Mouse (Mus musculus): Measurements from ENCODE around the gene Gpat2.

Gene Gpat2

GRCm38 (mm10) chr2:127424977-127425376, at the start of gene Gpat2:
Gpat2 (plus strand) TSS chr2:127425199.
- no peak for DNase-seq (ENCODE audit: low read depth, low spot score)

DNA sequence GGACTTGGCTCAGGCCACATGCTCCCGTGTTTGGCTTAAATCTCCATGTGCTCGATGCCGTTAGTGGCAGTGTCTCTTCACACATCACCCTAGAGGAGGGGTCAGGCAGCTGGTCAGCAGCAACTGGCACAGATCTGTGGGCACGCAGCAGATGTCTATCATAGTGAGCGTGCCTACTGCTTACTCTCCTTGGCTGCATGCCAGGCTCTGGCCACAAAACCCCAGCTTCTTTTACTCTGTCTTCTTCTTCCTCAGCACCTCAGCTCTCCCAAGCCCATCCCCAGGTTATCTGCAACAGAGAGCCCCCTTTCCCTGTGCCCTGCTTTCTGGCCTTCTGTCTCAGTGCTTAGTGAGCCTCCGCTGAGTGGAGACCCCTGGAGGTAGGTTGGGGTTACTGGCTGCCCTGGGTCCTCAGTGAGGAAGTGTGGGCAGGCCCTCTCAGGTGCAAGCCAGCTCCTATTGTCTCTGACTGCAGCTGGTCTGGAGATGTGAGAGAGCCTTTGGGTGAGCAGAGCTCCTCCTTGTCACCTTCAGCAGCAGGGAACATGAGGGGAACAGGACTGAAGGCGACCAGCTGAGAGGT, 49.1 kb upstream of the Gpat2 start:
- DNase-seq (ENCODE audit: low read depth, low spot score), result no peak

DNA sequence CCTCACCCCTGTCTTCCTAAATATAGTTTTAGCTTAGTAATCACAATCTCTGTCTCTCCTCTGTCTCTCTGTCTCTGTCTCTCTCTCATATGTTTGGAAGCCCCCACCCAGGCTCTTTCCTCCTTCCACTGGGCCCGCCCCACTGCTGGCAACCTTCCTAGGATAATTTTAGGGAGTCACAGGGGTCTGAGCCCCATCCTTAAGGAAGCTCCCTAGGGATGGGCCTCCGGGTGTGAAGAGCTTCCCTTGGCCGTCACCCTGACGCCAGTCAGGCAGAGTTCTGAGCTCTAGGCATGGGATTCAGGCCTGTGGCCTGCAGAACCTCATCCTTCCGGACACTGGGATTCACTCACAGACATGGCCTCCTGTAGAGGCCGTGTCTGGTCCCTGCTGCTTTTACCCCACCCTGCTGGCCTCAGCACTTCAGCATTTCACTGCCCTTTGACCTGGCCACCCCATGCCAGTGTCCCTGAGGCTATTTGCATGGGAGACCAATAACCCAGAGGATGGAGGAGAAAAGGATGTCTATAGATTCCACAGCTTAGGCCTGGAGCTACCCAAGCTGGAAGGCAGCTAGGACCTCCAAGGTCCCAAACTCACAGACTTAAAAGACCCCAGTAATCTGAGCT, 48.5 kb upstream of the Gpat2 start:
- no peak for DNase-seq (ENCODE audit: low read depth, low spot score)

DNA sequence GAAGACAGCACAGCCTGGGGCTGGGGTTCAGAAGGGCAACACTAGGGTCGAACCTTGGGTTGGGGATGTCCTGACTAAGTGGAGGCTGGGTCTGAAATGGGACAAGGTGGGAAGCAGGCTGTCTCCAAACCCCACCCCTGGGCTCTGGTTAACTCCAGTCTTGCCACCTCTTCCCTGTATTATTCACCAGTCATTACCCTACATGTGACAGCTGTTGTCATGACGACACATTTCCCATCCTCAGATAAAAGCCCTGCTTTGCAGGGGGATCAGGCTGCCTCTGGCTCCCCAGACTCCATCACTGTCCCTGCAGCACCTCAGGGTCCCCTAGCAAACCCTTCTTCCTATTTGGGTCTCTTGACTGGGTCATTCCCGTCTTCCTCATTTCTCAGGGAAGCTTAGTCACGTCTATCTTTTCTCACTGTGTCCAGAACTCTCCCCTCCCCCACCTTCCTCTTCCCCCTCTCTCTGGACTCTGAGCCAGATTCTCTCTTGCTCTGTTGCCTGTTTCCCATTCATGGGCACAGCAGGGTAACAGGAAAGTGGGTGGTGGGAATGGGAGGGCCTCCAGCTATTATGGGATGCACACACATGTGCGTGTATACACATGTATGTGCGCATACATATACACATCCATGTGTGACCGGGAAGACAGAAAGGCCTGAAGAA, 46.9 kb upstream of the Gpat2 start:
- no peak for DNase-seq (ENCODE audit: low read depth, low spot score)

GRCm38 (mm10) chr2:127378611-127378990, 46.4 kb upstream of the Gpat2 start:
- DNase-seq (ENCODE audit: low read depth, low spot score), result no peak

DNA sequence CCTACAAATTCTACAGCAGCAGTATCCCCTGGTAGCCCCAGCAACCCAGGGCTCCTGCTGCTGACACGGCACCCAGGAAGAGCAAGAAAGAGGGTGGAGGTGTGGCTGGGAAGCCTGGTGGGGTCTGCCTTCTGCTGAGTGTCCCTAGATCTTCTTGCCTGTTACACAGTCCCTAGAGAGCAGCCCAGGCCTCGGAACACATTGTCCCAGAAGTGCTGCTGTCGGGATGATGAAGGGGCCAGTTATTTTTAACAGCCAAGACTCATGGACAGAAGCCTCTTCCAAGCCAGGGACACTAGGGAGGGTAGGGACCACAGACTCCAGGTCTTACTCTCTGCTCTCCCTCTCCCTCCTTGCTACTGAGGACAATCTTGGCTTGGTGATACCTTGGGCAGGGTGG, 45.7 kb upstream of the Gpat2 start:
- DNase-seq (ENCODE audit: low read depth, low spot score), result no peak

GRCm38 (mm10) chr2:127383881-127384280, 41.1 kb upstream of the Gpat2 start:
- no peak for DNase-seq (ENCODE audit: low read depth, low spot score)

- no peak for DNase-seq (ENCODE audit: low read depth, low spot score)
Observed at GRCm38 (mm10) chr2:127387521-127387920, 37.5 kb upstream of the Gpat2 start.

DNA sequence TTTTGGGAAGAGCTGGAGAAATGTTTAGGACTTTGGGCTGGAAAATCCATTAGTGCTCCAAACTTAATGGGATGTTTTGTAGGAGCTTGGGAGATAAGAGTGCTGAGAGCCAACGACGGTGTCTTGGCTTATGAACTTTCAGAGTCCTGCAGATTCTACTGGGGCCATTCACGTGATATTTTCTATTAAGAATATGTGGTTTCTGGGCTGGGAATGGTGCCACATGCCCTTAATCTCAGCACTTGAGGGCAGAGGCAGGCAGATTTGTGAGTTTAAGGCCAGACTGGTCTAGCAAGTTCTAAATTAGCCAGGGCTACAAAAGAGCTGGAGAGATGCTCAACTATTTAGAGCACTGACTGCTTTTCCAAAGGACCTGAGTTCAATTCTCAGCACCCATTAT, 34.6 kb upstream of the Gpat2 start:
- no peak for DNase-seq (ENCODE audit: low read depth, low spot score)

DNA sequence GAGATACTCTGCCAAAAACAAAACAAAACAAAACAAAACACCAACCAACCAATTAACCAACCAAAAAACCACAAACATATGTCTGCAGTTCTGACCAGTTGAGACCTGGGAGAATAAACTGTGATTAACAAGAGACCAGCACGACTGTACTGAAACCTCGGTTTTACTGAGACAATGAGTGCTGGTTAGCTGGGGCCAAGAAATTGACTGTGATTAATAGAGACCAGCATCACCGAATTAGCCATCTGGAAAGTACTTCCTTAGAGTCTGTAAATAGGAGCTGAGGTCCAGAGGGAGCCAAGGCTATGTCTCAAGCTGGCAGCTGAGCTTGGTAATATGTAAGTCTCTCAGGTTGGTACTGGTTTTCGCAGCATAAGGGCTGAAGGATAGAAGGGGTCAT, 34.2 kb upstream of the Gpat2 start:
- DNase-seq (ENCODE audit: low read depth, low spot score), result no peak

DNA sequence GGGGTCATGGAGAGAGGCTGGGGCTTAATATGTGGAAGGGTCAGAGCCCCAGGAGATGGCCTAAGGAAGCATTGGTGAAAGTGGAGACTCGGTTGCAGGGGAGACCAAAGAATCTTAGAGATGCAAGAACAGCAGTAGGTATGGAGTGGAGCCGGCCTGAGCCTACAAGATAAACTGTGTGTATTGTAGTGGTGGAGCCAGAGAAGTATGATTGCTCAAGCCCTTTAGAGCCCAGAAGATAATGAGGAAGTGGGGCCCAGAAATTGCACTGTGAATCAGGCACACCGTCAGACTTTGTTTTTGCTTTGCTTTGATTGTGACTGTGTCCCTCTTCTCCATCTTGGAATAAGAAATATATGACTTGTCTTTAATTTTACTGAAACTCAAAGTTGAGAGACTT, 33.7 kb upstream of the Gpat2 start:
- DNase-seq (ENCODE audit: low read depth, low spot score), result no peak

GRCm38 (mm10) chr2:127394606-127395161, 30.3 kb upstream of the Gpat2 start:
- no peak for DNase-seq (ENCODE audit: low read depth, low spot score)

- no peak for DNase-seq (ENCODE audit: low read depth, low spot score)
Observed at GRCm38 (mm10) chr2:127398738-127399137, 26.3 kb upstream of the Gpat2 start.

DNA sequence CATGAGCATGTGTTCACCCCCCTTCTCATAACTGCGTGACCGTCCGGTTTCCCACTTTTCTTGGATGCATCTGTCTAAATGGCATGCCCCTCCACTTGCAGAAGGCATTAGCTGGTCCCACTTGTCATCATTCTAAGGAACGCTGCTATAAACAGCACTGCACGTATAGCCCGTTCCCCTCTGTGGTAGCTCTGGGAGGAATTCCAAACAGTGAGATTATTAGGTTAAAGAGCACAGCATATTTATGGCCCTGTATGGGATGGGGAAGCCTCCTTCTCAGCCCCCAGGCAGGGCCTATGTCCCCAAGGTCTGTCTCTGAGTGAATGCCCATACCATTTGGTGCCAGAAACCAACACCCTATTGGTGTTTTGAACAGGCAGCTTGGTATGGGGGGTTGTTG, 13.9 kb upstream of the Gpat2 start:
- DNase-seq (ENCODE audit: low read depth, low spot score), result no peak

GRCm38 (mm10) chr2:127415806-127416205, 9.2 kb upstream of the Gpat2 start:
- DNase-seq (ENCODE audit: low read depth, low spot score), result no peak

DNA sequence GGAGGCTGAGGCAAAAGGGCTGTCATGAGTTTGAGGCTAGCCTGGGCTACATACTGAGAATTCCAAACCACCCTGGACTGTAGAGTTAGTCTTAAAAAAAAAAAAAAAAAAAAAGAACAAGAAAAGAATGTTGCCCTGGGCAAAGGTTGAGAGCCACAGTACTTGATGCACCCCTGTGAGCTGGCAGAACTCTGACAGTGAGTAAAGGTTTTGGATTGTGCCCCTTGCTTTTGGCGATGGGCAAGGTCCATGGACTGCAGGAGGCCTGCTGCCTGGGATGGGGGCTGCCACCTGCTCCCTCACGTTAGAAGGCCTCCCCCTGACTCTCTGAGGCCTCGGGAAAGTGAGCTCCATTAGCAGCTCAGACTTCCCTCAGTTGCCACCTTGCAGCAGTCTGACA, 8.3 kb upstream of the Gpat2 start:
- no peak for DNase-seq (ENCODE audit: low read depth, low spot score)

GRCm38 (mm10) chr2:127418266-127418970, 6.6 kb upstream of the Gpat2 start:
- DNase-seq (ENCODE audit: low read depth, low spot score), result no peak

- peak; percentile 34 for DNase-seq (ENCODE audit: low read depth, low spot score)
Observed at GRCm38 (mm10) chr2:127430238-127430637, 5.2 kb downstream of the Gpat2 start.

DNA sequence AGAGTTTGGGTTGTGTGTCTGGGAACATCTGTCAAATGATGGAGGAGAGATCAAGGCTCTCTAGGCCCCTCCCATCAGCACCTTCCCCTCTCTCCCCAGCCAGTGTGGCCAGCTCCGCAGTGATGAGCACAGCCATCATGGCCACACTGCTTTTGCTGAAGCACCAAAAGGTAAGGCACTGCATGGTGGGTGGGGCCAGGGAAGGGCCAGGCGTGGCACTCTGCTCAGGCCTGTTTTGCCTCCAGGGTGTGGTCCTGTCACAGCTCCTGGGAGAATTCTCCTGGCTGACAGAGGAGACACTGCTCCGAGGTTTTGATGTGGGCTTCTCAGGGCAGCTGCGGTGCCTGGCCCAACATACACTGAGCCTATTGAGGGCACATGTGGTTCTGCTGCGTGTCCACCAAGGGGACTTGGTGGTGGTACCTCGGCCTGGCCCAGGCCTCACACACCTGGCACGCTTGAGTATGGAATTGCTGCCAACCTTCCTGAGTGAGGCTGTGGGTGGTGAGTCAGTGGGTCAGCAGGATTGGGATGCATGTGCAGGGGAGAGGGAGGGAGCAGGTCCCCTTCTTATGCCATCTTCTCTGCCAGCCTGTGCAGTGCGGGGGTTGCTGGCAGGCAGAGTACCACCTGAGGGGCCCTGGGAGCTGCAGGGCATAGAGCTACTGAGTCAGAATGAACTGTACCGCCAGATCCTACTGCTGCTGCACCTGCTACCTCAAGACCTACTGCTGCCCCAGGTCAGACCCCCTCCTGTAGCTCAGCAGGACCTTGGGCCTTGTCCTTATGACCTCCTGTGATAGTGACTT, 8.7 kb downstream of the Gpat2 start:
- DNase-seq (ENCODE audit: low read depth, low spot score), result no peak

DNA sequence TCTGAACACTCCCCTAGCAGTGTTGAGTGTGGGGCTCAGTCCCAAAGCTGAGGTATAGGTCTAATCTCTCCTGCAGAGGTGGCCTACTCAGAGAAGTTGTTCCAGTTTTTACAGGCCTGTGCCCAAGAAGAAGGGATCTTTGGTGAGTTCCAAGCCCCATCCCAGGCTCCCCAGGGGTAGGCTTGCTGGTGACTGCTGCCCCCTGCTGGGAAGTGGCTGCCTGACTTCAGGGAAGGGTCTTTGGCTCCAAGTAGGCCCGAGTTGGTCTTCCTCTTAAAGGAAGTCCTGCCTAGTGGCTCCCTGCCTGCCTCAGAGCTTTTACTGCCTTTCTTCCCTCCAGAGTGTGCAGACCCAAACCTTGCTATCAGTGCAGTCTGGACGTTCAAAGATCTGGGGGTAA, 10.1 kb downstream of the Gpat2 start:
- DNase-seq (ENCODE audit: low read depth, low spot score), result no peak

- DNase-seq (ENCODE audit: low read depth, low spot score), result no peak
Observed at GRCm38 (mm10) chr2:127435554-127435953, 10.6 kb downstream of the Gpat2 start.

DNA sequence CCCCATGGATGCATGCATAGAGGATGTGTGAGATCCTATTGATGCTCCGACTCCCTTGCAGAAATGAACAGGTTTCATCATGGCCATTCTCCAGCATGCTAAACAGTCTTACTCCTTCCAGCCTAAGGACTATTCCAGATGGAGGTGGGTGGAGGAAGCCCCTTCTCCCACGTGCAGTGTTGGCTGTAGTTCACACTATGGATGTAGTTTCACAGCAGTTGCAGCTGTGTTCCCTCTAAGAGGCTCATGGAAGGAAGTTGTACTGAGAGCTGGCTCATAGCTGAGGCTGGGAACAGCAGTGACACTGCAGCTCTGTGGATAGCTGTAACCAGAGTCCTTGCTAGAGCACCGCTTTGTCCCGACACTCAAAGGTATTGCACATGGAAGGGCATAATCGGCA, 12.7 kb downstream of the Gpat2 start:
- no peak for DNase-seq (ENCODE audit: low read depth, low spot score)
